Mouse (Mus musculus): ENCODE data around the gene Mfge8. TPM values are rescaled to one million over a fixed set of nuclear protein-coding genes. Genes with fewer than 3 reads are reported as not detected.

Gene Mfge8
- total RNA-seq (2023) = 10 to 100 TPM; 25.1 to 29.5 TPM

DNA sequence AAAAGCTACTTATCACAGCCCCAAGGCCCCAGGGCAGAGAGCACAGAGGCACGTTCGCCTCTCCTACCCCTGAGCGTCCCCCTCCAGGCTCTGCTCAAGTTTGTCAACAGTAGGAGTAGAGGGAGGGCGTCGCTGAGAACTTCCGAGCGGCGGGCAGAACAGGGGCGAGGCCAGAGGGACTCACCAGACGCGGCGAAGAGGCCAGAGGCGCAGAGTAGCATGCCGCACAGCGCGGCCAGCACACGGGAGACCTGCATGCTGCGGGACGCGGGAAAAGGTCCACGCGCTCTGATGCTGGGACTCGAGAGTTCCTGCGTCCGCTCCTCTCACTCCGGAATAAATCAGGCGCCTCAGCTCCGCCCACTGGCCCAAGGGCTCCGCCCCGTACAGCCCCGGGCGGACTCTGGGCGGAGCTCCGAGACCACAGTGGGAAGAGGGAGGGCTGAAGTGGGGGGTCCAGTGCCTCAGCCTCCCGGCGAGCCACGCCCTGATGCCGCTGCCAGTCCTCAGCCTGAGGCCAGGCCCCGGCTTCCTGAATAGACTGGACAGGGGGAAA lies at the start of gene Mfge8:
Mfge8 (minus strand) TSS at position 350 of the 556 bp plus-strand sequence.

DNA sequence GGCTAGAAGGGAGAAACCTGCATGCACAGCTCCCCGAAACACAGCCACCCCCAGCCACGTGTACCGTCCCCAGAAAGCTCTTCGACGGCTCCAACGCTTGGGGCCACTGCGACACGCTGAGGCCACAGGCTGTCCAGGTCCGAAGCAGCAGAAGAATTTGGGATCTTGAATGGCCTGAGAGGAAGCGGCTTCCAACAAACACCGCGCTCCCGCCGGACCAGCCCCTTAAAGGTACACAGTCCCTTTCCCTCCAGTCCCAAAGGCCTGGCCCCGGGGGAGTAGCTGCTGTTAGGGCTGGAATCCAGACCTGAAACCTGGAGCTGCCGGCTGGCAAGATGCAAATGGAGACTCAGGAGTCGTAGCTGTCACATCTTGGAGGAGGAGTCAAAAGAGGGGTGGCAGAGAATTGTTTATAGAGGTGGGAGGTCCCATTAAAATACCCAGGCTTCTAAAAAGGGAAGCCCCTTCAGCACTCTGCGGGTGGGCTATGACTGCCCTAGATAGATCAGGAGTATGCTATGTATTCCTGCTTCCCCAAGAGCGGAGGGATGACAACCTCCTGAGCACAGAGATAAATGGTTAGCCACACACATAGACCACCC lies 17.9 kb downstream of the Mfge8 start, which contains the start of gene Hapln3:
Hapln3 (minus strand) TSS at position 176 of the 602 bp plus-strand sequence.

Other genes starting within 250 kb of the Mfge8 start
- gene Isg20, start 235.6 kb downstream of the Mfge8 start, total RNA-seq (2023) = 10 to 100 TPM; 15.9 to 20.0 TPM
- gene Acan, start 95.6 kb downstream of the Mfge8 start, total RNA-seq (2023) = not detected
- gene Hapln3, start 18.0 kb downstream of the Mfge8 start, total RNA-seq (2023) = not detected
- 10 to 100 TPM; 77.4 to 79.3 TPM for gene Abhd2, start 124.1 kb upstream of the Mfge8 start, total RNA-seq (2023)
- gene Rlbp1, start 238.0 kb upstream of the Mfge8 start, total RNA-seq (2023) = not detected
- gene Fanci, start 242.9 kb upstream of the Mfge8 start, total RNA-seq (2023) = 1 to 10 TPM; 3.0 to 4.1 TPM

Data from B cell, adult 67 days (primary cell).